Mouse (Mus musculus): ENCODE results near the gene Sepsecs.
"Not testable (repeated sequence)": the region's sequence is repeated elsewhere in the genome, so short reads cannot be mapped to it uniquely, and the experiment has no call there.

Sepsecs gene

GRCm38 (mm10) chr5:52669426-52670191, at the start of gene Sepsecs:
Gene Sepsecs (minus strand): TSS chr5:52669708.
- DNase-seq (ENCODE audit: low spot score), result peak; percentile 87

GRCm38 (mm10) chr5:52716742-52717448, 47.4 kb upstream of the Sepsecs start:
- no peak for DNase-seq (ENCODE audit: low spot score)

DNA sequence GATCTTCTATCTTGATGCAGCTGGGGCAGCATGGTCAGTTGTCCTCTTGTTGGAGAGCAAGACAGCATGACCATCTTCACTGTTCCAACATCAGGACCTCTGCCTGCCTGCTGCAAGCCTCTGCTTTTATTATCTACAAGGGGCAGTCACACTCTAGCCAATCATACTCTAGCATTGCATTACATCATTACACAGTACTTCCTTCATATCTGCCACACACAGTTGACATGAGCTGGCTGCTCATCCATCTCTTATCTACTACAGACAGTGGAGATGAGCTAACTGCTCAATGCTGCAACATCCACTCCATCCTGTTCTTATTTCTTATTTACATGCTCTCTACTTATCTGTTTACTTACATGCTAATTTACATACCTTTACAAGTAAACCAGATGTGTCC, 43.2 kb upstream of the Sepsecs start:
- DNase-seq (ENCODE audit: low spot score), result no peak

- DNase-seq (ENCODE audit: low spot score), result no peak
These were observed 35.1 kb upstream of the Sepsecs start for GRCm38 (mm10) chr5:52704562-52704961.

GRCm38 (mm10) chr5:52697882-52698440, 28.5 kb upstream of the Sepsecs start:
- DNase-seq (ENCODE audit: low spot score), result not testable (repeated sequence)

GRCm38 (mm10) chr5:52697291-52697690, 27.8 kb upstream of the Sepsecs start:
- DNase-seq (ENCODE audit: low spot score), result no peak

DNA sequence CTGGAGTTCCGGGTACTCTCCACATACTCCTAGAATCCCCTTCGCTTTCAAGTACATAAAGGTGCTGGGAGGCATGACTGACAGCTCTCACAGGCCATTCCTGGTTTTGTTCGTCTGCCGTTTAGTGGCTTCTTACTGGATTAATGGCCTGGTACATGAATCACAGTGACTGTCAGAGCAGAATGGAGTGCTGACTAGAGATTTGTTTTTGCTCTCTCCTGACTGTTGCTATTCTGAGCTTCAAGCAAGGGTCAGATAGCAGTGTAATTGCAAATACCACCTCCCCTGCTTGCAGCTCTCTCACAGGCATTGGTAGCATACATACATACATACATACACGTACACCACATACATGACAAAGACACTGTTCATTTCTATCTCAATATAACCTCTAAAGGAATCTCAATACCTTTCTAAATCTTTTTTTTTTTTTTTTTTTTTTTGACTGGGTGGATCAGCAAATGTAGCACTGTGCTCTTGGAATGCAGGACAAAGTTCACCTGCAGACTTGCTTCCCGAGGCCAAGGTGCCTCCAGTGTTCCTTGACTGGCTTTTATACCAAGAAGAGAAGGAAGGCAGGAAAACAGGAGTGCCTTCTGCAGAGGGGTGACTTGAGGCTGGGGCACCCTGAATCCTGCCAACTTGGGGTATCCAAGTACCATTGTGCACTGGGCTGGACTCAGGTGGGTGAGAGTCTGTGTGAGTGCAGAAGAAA, 18.4 kb upstream of the Sepsecs start:
- no peak for DNase-seq (ENCODE audit: low spot score)

GRCm38 (mm10) chr5:52681111-52681510, 11.6 kb upstream of the Sepsecs start:
- DNase-seq (ENCODE audit: low spot score), result no peak

DNA sequence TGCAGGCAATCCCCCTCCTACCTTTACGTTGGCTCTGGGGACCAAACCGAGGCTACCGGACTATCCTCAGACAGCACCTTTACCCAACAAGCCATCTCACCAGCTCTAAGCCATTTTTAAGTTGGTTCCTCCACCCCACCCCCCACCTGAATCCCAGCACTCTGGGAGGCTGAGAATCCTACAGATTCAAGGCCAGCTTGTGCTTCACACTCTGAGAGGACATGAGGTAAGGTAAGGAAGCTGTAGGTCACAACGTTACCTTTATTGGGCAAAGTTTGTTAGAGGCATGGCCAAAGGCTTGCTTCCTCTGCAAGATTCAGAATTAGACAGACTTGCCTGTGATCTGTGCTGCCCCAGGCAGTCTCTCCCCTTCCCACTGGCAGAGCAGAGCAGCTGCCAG, 10.7 kb upstream of the Sepsecs start:
- no peak for DNase-seq (ENCODE audit: low spot score)

GRCm38 (mm10) chr5:52678498-52679070, 9.1 kb upstream of the Sepsecs start:
- no peak for DNase-seq (ENCODE audit: low spot score)

GRCm38 (mm10) chr5:52677126-52677525, 7.6 kb upstream of the Sepsecs start:
- DNase-seq (ENCODE audit: low spot score), result no peak

DNA sequence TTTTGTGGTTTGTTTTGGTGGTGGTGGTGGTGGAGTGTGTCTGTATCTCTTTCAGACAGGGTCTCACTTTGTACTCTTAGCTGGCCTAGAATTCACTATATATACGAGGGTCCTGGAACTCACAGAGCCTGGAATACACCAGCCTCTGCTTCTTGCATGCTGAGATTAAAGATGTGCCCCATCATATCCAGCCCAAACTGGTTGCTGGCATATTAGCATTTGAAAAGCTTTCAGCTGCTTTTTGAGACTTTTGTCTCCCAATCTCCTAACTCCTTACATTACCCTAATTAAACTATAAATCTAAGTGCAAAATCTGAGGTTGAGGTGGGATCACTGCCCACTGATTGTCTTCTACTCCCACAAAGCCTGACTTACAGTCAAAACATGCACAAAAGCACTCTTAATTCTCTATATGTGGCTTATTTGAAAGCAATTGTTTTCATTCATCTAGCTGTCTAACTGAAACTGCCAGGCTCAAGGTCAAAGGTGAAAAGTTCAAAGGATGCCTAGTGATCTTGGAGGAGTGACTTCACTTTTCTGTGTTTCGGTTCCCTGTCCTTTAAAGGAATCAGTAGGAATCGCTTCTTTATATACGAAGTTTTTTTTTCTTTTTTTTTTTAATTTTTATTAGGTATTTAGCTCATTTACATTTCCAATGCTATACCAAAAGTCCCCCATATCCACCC, 5.0 kb upstream of the Sepsecs start:
- no peak for DNase-seq (ENCODE audit: low spot score)

DNA sequence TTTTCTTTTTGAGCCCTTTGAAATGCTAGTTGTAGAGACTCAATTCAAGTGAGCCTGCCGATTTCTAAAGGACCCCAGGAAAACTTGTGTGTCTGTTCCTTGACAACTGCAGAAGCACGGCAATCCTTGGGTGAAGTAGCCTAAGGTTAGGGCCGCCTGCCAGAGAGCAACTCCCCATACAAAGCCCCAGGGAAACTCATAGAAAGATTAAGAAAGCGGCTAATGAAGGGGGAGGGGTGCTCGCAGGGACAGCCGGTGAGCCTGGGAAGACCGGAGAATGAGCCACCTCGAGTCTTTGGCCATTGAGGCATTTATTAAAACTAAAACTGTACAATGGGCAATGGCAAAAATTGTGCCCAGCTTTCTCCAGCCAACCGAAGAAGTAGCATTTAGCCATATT, 3.8 kb upstream of the Sepsecs start:
- no peak for DNase-seq (ENCODE audit: low spot score)

DNA sequence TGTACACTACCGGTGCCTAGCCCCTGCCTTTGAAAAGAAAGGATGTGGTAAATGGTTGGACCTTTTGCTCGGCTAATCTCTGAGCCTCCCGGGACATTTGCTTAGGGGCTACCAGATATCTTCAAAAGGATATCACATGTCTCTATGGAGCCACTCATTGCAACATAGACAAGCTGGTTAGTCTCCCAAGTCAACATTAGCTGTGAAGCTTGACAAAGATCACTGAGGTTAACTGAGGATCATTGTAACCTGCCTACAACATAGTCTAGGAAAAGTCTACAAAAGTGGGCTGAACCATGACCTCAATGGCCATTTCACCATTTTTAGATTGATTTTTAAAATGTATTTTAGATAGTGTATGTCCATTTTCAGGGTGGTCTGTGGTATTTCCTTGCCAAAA, 1.2 kb upstream of the Sepsecs start:
- no peak for DNase-seq (ENCODE audit: low spot score)

DNA sequence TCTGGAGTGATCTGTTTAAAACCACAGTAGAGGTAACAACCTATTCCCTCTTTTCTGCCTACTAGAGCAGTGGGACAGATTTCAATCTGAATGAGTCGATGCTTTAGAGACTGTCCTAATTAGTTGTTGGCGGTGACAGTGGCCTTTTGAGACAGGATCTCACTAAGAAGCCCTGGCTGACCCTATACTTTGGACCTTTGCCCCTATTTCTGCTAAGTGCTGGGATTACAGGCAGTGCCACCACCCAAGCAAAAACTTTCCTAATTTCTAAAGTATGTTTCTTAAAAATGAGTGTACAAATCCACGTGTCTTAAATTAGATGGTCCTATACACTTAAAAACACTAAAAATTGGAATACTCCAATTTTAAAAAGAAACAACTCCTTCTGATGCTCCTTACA, 2.7 kb downstream of the Sepsecs start:
- DNase-seq (ENCODE audit: low spot score), result no peak

GRCm38 (mm10) chr5:52657957-52658356, 11.6 kb downstream of the Sepsecs start:
- no peak for DNase-seq (ENCODE audit: low spot score)

DNA sequence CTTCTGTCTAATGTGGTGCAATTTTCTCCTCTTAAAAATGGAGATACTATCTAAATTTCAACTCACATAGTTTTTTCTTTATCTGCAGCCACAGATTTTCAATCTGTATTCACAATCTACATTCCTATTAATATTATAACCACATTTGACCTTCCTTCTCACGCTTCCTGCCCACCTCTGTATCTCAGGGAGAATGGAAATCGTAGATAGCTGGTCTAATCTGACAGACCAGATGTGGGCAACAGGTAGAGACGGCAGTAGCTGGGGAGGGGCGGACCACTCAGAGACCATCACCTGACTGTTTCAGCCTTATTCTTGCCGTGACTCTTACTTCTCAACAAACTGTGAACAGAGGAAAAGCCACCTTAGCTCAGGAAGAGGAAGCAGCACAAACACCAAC, 12.2 kb downstream of the Sepsecs start:
- DNase-seq (ENCODE audit: low spot score), result no peak

GRCm38 (mm10) chr5:52655992-52656391, 13.5 kb downstream of the Sepsecs start:
- no peak for DNase-seq (ENCODE audit: low spot score)

DNA sequence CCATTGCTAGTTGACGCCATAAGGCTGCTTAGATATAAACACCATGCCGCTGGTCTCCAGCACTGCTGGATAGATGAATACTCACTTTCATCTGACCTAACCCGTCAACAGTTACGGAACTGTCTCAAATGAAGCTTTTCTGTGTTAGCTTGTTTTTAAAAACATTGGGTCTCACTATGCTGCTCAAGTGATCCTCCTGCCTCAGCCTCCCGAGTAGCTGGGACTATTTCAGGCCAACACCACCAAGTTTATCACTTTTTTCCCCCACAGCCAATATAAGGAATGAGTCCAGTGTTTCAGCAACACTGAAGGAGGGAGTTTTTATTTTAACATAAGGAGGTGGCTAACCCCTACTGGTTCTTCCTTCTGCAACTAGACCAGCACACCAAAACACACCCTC, 14.5 kb downstream of the Sepsecs start:
- DNase-seq (ENCODE audit: low spot score), result no peak

DNA sequence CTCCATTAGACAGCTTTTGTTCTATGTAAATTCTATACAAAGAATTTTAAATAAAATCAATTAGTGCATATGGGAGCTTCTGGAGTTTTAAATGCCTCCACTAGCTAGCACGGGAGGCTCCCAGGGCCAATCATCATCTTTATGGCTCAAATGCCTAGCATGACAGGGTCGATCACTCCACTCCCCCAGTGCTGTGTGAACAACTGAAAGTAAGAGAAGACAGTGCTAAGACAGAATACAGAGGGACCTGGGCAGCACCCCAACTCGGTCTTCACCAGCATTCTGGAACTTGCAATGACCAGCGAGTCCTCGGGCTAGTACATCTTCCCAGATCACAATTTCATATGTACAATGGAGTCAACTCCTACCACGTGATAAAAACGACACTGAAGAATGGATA, 16.9 kb downstream of the Sepsecs start:
- no peak for DNase-seq (ENCODE audit: low spot score)

GRCm38 (mm10) chr5:52652086-52652485, 17.4 kb downstream of the Sepsecs start:
- no peak for DNase-seq (ENCODE audit: low spot score)

Data from T-cell, adult 2 months (primary cell).